Mouse (Mus musculus) stomach, postnatal 0 days (tissue): ENCODE measurements around the gene Zfp609.

Source experiments
- CTCF ChIP-seq: IDR thresholded peaks from 2 replicates; pipeline ENCODE4 v1.5.1; 2016; ENCODE audit warnings: antibody characterized with exemption, low read depth, mild to moderate bottlenecking, moderate library complexity
- EP300 ChIP-seq: optimal IDR thresholded peaks from 2 replicates; pipeline ENCODE3; 2016; ENCODE audit warnings: antibody characterized with exemption

- no peak for TF ChIP-seq CTCF
- TF ChIP-seq EP300 = no peak
Measured at GRCm38 (mm10) chr9:65696337-65696736, 131.0 kb downstream of the Zfp609 start.
